Mouse (Mus musculus) heart, embryonic 13.5 days (tissue): ENCODE data around the gene Mospd2. TPM values are rescaled to one million over a fixed set of nuclear protein-coding genes. Genes with fewer than 3 reads are reported as not detected.

Experiments used
- ATAC-seq: fragments of 200-750 bp; cut with Nextera tagmentation; 2 replicates; pipeline ENCODE4 v1.8.0; 2017; ENCODE audit warnings: moderate TSS enrichment; ENCODE audit not compliant: insufficient number of reproducible peaks, low FRiP score, low TSS enrichment; ENCODE audit errors: extremely low read depth
- H3K27ac ChIP-seq: fragments of 300-500 bp; sonication (generic); replicated peaks from 2 replicates; pipeline ENCODE4 v1.5.1; 2015; ENCODE audit warnings: moderate library complexity, mild to moderate bottlenecking, inconsistent platforms
- H3K27me3 ChIP-seq: fragments of 300-500 bp; sonication (generic); replicated peaks from 2 replicates; pipeline ENCODE4 v1.6.1; 2015; ENCODE audit warnings: mild to moderate bottlenecking, inconsistent platforms
- H3K36me3 ChIP-seq: fragments of 300-500 bp; sonication (generic); 2 replicates; pipeline ENCODE4 v1.6.1; 2015; ENCODE audit warnings: mild to moderate bottlenecking, inconsistent platforms
- H3K4me1 ChIP-seq: fragments of 300-500 bp; sonication (generic); 2 replicates; pipeline ENCODE4 v1.6.1; 2015; ENCODE audit warnings: inconsistent platforms
- H3K4me2 ChIP-seq: fragments of 300-500 bp; sonication (generic); 2 replicates; pipeline ENCODE4 v1.6.1; 2015; ENCODE audit warnings: inconsistent platforms, mild to moderate bottlenecking, moderate library complexity
- H3K4me3 ChIP-seq: fragments of 300-500 bp; sonication (generic); 2 replicates; pipeline ENCODE4 v1.5.1; 2015; ENCODE audit warnings: moderate library complexity, mild to moderate bottlenecking, inconsistent platforms
- H3K9ac ChIP-seq: fragments of 300-500 bp; sonication (generic); 2 replicates; pipeline ENCODE4 v1.6.1; 2015; ENCODE audit warnings: inconsistent platforms, mild to moderate bottlenecking, moderate library complexity
- H3K9me3 ChIP-seq: fragments of 300-500 bp; sonication (generic); 2 replicates; pipeline ENCODE4 v1.6.1; 2016; ENCODE audit warnings: inconsistent platforms
- WGBS: fragments of 180-500 bp; shearing (Covaris S2); methylation state at CpG from one replicate; pipeline ENCODE4 v1.1.7; 2015; ENCODE audit warnings: mixed read lengths; 5-methylcytosine and 5-hydroxymethylcytosine counted together
- polyA plus RNA-seq: library from polyadenylated mRNA; unstranded; fragments of >200 nt; fragmentation: Nextera tagmentation; extraction: Ambion mirVana; gene quantifications from 2 replicates; pipeline ENCODE4 v1.2.1, GENCODE M21; 2015

The Mospd2 gene
- polyA plus RNA-seq: 8.7 and 10.8 TPM in 2 replicates

DNA sequence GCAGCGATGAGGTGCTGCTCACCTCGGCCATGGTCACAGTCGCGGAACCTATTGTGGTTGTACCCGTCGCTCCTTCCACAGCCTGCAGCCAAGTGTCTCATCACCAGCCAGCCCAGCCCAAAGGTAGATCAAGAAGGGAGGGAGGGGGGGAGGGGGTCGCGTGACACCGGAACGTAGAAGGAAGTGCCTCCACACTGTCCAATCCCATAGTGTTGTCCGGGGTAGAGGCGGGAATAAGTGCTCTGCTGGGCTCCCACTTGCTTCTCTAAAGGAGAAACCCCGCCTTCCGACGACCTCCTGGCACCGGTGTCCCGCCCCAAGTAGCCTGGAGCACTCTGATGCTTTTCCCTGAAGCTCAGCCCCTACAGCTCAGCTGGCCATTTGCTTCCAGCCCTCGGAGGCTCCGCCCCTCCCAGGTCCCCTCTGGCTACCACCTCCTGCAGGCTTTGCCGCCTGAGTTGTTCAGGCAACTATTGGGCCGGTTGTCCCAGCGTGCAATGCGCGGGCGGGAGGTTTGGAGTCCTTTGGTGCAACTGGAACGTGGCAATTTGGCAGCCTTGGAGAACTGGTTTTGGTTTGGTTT is at the start of gene Mospd2, which contains the start of gene Fancb:
TSS of gene Mospd2 (minus strand) at position 183 of the 583 bp plus-strand sequence.
TSS of gene Fancb (plus strand) at position 400 of the 583 bp plus-strand sequence.
- ATAC-seq: peak; percentile 99
- H3K4me1 ChIP-seq: peaks cover 12% of the 10 kb centered on the region
- no peaks in the 10 kb centered on the region for H3K36me3 ChIP-seq
- H3K27ac ChIP-seq: peak within 1 kb of the TSS; percentile 54
- no peaks in the 10 kb centered on the region for H3K27me3 ChIP-seq
- H3K4me3 ChIP-seq: peak within 1 kb of the TSS; percentile 69
- peak within 1 kb of the TSS; percentile 68 for H3K4me2 ChIP-seq
- peak within 1 kb of the TSS; percentile 81 for H3K9ac ChIP-seq
- no peaks in the 10 kb centered on the region for H3K9me3 ChIP-seq
- 12% methylated on average over 23 of the region's 26 CpGs for WGBS

DNA sequence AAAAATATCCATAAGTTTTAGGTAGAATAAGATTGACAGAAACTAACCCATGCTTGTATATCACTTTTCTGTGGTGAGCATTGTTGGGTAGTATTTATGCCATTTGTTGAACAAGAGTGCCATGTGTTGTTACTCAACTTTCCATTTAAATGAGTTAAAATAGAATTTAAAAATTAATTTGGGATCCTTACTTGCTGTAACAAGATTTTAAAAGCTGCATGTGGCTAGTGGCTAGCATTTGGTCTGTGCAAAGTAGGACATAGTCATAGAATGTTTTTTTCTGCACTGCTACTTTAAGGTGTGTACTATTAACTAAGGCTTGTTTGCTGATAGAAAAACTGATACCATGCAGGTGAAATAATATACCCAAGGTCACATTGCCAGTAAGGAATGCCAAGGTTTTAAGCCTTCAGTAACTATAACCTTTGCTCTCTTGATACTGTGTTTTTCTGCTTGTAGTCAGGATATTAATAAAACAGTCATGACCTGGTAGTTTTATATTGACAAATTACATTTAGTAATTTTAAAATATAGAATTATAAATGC is 24.7 kb upstream of the Mospd2 start, which contains the start of gene Gm17604:
TSS of gene Gm17604 (minus strand) at position 51 of the 546 bp plus-strand sequence.
- ATAC-seq: no peak
- Histone ChIP-seq H3K4me3 (no peak within 1 kb of the TSS), H3K4me2 (no peak within 1 kb of the TSS), H3K4me1 (no peaks in the 10 kb centered on the region), H3K9ac (no peak within 1 kb of the TSS), H3K27ac (no peak within 1 kb of the TSS), H3K27me3 (no peaks in the 10 kb centered on the region), H3K9me3 (no peaks in the 10 kb centered on the region), H3K36me3 (no peaks in the 10 kb centered on the region)

DNA sequence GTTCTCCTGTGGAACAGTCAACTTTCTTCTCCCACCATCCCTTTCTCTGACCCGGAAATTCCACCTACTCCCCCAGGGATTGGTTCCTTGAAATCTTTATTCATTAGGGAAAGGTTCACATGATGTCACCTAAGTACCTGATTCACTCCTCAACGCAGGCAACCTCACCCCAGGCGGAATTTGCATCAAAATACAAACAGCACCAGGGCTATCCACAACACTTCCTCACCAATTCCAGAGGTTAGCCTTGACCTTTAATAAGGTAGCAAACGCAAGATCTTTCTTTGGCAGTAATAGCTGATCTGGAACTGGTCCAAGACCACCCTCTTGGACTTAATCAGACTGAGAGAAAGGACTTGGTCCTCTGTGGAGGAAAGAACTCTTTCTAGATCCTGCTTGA is 23.0 kb upstream of the Mospd2 start:
- no peak for ATAC-seq
- 37% methylated on average over 4 of the region's 4 CpGs for WGBS
- H3K9ac ChIP-seq: no peak overlapping the region

DNA sequence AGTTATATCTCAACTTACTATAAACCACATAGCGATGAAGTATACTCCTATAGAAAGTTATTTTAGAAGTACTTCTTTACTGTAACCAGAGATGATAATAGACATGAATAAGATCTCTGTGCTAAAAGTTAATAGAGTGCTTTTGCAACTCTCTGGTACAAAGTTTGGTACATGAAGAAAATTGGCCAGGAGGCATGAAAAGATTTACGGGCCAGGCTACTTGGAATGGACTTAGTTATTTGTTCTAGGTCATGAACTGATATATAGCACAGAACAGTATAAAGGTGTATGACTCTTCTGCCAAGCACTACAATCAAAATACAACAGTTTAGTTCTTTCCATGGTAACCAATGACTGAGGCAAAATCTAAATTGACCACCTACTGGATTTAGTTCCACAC is 1.3 kb downstream of the Mospd2 start:
- ATAC-seq: no peak
- H3K4me2 ChIP-seq: peak overlapping the region; percentile 68
- no peaks in the 10 kb centered on the region for H3K27me3 ChIP-seq
- peaks cover 12% of the 10 kb centered on the region for H3K4me1 ChIP-seq
- no peaks in the 10 kb centered on the region for H3K9me3 ChIP-seq
- 85% methylated on average over 2 of the region's 2 CpGs for WGBS
- no peak overlapping the region for H3K4me3 ChIP-seq
- H3K36me3 ChIP-seq: no peaks in the 10 kb centered on the region
- no peak overlapping the region for H3K27ac ChIP-seq
- no peak overlapping the region for H3K9ac ChIP-seq

More for the DNA sequence above, 23.0 kb upstream of the Mospd2 start:
- H3K27ac ChIP-seq: no peak overlapping the region
- H3K27me3 ChIP-seq: no peaks in the 10 kb centered on the region
- H3K4me1 ChIP-seq: no peaks in the 10 kb centered on the region
- H3K36me3 ChIP-seq: no peaks in the 10 kb centered on the region
- no peak overlapping the region for H3K4me2 ChIP-seq
- H3K4me3 ChIP-seq: no peak overlapping the region
- no peaks in the 10 kb centered on the region for H3K9me3 ChIP-seq

DNA sequence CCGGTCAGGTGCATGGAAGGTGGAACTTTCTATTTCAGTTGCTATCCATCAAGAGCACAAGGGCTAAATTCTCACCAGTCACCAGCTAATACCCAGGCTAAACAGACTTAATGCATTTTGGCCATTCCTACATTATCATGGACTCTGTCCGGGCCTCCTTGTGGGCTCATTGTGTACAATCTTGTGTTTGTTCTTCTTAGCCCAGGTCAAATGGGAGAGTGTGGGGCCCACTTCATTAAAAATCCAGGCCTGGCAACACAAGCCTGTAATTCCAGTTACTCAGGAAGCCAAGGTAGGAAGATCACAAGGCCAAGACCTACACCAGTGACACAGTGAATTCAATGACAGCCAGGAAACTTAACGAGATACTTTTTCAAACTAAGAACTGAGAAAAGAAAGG is 9.0 kb downstream of the Mospd2 start:
- WGBS: 79% methylated on average over 3 of the region's 3 CpGs
- no peak overlapping the region for H3K9ac ChIP-seq
- no peaks in the 10 kb centered on the region for H3K27me3 ChIP-seq
- no peak for ATAC-seq
- no peaks in the 10 kb centered on the region for H3K4me1 ChIP-seq
- no peaks in the 10 kb centered on the region for H3K36me3 ChIP-seq
- H3K27ac ChIP-seq: no peak overlapping the region
- no peaks in the 10 kb centered on the region for H3K9me3 ChIP-seq
- H3K4me3 ChIP-seq: no peak overlapping the region
- H3K4me2 ChIP-seq: no peak overlapping the region

DNA sequence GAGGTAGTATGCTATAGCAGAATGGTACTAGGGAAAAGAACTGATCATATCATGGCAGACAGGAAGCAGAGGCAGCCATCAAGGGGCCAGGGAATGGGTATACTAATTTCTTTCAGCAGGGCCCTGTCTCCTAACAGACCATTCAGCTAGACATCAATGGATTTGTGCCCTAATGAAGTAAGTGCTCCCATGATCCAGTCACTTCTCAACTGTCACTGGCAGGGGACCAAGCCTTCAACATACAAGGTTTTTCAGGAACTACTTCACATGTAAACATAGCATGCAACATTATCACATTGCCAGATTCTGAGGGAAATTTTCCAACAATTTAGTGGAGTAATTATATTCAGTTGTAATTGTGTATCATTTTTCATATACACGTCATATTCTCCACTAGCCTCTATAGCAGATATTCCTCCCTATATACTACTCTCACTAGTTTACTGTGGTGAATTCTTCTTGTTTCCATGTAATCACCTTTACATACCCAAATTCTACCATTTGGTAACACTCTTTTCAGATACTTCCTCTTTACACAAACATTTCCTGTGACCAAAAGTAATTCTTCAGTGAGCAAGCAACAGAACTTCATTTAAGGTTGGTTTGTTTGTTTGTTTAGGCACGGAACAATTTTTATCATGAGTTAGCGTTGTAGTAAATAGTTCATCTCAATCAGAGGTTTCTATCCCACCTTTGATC is 14.3 kb downstream of the Mospd2 start:
- WGBS: 76% methylated on average over 3 of the region's 3 CpGs
- Histone ChIP-seq H3K4me1 (no peaks in the 10 kb centered on the region), H3K27me3 (no peaks in the 10 kb centered on the region), H3K36me3 (peaks cover 13% of the 10 kb centered on the region), H3K9ac (no peak overlapping the region), H3K27ac (no peak overlapping the region), H3K4me3 (no peak overlapping the region), H3K9me3 (no peaks in the 10 kb centered on the region), H3K4me2 (no peak overlapping the region)
- ATAC-seq: no peak

GRCm38 (mm10) chrX:164952601-164953375 is 27.4 kb downstream of the Mospd2 start:
- 73% methylated on average over 5 of the region's 5 CpGs for WGBS
- Histone ChIP-seq H3K4me3 (no peak overlapping the region), H3K4me1 (no peaks in the 10 kb centered on the region), H3K36me3 (0 out of 2 replicates have a peak, but pooled peaks cover 7% of the 10 kb centered on the region), H3K4me2 (no peak overlapping the region), H3K9me3 (no peaks in the 10 kb centered on the region), H3K27me3 (no peaks in the 10 kb centered on the region), H3K27ac (0 out of 2 replicates have a peak overlapping the region, but pooled peaks have one; percentile 15), H3K9ac (no peak overlapping the region)
- no peak for ATAC-seq

DNA sequence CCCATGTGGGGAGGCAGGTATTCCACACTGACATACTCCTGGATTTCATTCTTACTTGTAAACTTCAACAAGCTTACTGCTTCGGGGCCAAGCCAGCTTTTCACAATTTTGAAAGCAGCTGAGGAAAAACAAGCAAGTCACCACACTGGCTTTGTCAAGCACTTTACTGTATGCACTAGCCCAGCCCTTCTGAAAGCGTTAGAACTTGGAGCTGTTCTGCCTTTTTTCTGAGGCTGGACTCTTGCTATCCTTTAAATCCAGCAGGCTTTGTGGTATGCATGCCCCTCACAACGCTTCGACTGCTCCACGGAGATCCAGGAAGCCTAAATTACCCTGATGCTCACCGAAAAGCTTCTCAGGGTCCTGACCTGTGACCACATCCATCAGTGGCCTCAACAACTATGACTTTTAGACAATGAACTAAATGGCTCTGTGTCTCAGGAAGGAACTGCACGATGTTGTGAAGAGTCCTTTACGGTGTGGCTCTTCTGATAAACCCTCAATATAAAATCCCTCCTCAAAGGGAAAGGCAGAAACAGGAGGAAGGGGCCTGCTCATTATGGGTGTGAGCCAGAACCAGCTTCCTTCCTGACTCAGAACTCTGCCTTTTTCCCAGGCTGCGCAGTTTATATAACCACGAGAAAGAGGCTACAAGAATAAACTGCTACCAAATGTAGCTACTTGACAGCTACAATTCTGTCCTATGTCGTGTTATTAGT is 28.2 kb downstream of the Mospd2 start:
- Histone ChIP-seq H3K9ac (no peak overlapping the region), H3K4me2 (no peak overlapping the region), H3K9me3 (no peaks in the 10 kb centered on the region), H3K27me3 (no peaks in the 10 kb centered on the region), H3K36me3 (0 out of 2 replicates have a peak, but pooled peaks cover 7% of the 10 kb centered on the region), H3K4me1 (no peaks in the 10 kb centered on the region), H3K4me3 (no peak overlapping the region), H3K27ac (no peak overlapping the region; the same call in 1 of the 2 replicates)
- 63% methylated on average over 11 of the region's 11 CpGs for WGBS
- no peak for ATAC-seq

DNA sequence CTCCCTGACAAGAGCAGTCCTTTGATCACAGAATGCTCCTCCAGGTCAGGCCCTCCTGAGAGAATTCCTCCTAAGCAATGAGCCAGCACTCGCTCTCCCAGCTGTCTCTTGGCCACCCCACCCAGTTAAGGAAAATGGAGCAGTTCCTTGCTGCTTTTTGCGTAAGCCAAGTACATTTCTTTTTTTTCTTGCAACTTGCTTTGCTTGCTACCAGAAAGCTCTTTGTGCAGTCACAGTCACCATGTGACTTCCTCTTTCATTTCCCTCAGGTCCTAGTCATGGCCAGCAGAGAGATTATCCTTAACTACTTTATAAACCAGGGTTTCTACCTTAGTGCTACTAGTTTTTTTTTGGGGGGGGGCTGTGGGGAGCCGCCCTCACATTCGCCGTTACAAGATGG is 38.6 kb downstream of the Mospd2 start:
- no peaks in the 10 kb centered on the region for H3K4me1 ChIP-seq
- no peak overlapping the region for H3K4me2 ChIP-seq
- peaks cover 25% of the 10 kb centered on the region for H3K36me3 ChIP-seq
- ATAC-seq: no peak
- H3K27me3 ChIP-seq: no peaks in the 10 kb centered on the region
- H3K27ac ChIP-seq: no peak overlapping the region
- 85% methylated on average over 5 of the region's 5 CpGs for WGBS
- H3K9ac ChIP-seq: no peak overlapping the region
- no peak overlapping the region for H3K4me3 ChIP-seq
- no peaks in the 10 kb centered on the region for H3K9me3 ChIP-seq

GRCm38 (mm10) chrX:164912993-164913392 is 67.2 kb downstream of the Mospd2 start:
- Histone ChIP-seq H3K4me2 (no peak overlapping the region), H3K36me3 (no peaks in the 10 kb centered on the region), H3K9ac (no peak overlapping the region), H3K9me3 (no peaks in the 10 kb centered on the region), H3K4me3 (no peak overlapping the region), H3K4me1 (no peaks in the 10 kb centered on the region), H3K27ac (no peak overlapping the region), H3K27me3 (no peaks in the 10 kb centered on the region)
- no peak for ATAC-seq
- WGBS: 54% methylated on average over 3 of the region's 3 CpGs

DNA sequence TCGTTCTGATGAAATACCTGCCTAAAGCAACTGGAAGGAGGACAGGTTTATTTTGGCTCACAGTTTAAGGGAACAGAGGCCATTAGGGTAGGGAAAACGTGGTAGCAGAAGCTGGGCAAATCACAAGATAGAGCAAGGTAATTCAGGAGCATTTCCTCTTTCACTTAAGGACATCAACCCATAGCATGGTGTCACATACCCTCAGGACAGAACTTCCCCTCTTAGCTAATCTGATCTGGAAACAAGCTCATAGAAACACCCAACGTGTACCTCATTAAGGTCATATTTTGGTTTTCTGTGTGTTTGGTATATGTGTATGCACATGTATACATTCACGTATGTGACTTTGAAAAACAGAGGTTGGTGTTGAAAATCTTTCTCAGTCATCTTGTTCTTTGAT is 68.0 kb downstream of the Mospd2 start:
- H3K27ac ChIP-seq: no peak overlapping the region
- H3K27me3 ChIP-seq: no peaks in the 10 kb centered on the region
- no peak for ATAC-seq
- no peaks in the 10 kb centered on the region for H3K36me3 ChIP-seq
- H3K4me2 ChIP-seq: no peak overlapping the region
- H3K4me1 ChIP-seq: no peaks in the 10 kb centered on the region
- H3K9ac ChIP-seq: no peak overlapping the region
- H3K4me3 ChIP-seq: no peak overlapping the region
- 62% methylated on average over 4 of the region's 4 CpGs for WGBS
- no peaks in the 10 kb centered on the region for H3K9me3 ChIP-seq
